Mouse (Mus musculus): ENCODE data around the gene Wfdc1. TPM values are rescaled to one million over a fixed set of nuclear protein-coding genes. Genes with fewer than 3 reads are reported as not detected.

The Wfdc1 gene
- polyA plus RNA-seq, 1 experiment from 2014 or later = 2.1 TPM

DNA sequence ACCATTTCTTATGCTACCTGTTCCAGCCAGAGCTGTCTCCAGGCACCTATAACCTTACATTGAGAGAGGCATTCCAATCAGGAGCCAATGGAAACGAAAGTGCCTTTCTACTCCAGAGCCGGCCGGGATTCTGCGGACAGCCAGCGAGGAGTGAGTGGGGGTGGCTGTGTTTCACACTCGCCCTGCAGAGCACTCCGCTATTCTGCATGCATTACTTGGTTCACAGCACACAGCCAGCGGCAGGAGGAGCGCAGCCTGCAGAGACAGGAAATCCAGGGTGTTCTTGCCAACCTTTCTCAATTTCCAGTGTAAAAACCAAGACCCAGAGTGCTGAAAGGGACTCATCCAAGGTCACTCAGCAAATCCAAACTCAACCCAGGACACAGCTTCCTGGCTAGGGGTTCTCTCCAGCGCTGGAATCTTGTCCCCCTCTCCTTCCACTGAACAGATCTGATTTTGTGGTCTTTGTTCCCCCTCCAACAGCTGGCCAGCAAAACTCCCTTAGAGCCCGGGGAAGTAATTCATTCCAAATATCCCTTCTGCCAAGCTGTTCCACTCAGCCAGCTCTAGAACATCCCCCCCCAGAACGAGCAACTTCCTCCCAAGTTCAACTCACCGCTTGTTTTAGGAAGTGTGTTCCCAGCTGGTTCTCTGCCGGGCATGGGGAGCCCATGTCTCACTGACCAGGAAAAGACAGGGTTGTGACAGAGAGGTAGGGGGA lies 31.4 kb upstream of the Wfdc1 start:
- no peak overlapping the region for H3K4me2 ChIP-seq
- no peak overlapping the region for H3K27ac ChIP-seq (ENCODE audit: low read depth, low read length)
- H3K4me1 ChIP-seq (ENCODE audit: control insufficient read depth, insufficient read depth, low read length) = peaks cover 5% of the 10 kb centered on the region; the same call in 1 of the 2 replicates
- WGBS (ENCODE audit: insufficient replicate concordance) = 32% methylated on average over 14 of the region's 14 CpGs
- no peak overlapping the region for H3K9ac ChIP-seq (ENCODE audit: low read depth, low read length)
- no peak for ATAC-seq (replicated peaks; ENCODE audit: insufficient number of reproducible peaks, low FRiP score, low TSS enrichment)
- H3K9me3 ChIP-seq (replicated peaks; ENCODE audit: control insufficient read depth, low read length) = no peaks in the 10 kb centered on the region
- no peak overlapping the region for H3K4me3 ChIP-seq (ENCODE audit: low read depth, low read length)
- H3K36me3 ChIP-seq (ENCODE audit: control insufficient read depth, insufficient read depth, low read length) = no peaks in the 10 kb centered on the region
- H3K27me3 ChIP-seq (ENCODE audit: control insufficient read depth, insufficient read depth, low read length) = peaks cover 43% of the 10 kb centered on the region

DNA sequence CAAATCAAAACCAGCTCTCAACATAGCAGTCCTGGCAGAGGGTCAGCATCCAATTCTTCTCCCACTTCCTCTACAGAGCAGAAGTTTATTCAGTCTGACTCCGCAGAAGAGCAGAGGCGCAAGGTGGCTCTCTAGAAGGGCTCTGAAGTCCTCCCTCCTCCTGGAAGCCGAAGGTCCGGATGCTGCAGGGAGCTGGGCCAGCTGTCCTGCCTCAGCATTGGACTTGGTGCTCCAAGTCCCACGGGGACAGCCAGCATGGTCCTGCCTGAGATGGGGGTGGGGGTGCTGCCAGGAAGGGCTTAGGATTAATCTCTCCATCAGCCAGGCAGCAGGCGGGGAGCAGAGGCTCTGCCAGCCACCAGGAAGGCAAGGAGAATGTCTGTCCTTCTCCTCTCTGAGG lies 30.8 kb upstream of the Wfdc1 start, which contains the start of gene Kcng4:
Gene Kcng4 (minus strand): TSS at position 303 of the 400 bp plus-strand sequence.
- H3K4me2 ChIP-seq = no peak within 1 kb of the TSS

GRCm38 (mm10) chr8:119635958-119636357 lies 30.2 kb upstream of the Wfdc1 start:
- no peaks in the 10 kb centered on the region for H3K36me3 ChIP-seq (ENCODE audit: control insufficient read depth, insufficient read depth, low read length)
- peaks cover 43% of the 10 kb centered on the region for H3K27me3 ChIP-seq (ENCODE audit: control insufficient read depth, insufficient read depth, low read length)
- ATAC-seq (replicated peaks; ENCODE audit: insufficient number of reproducible peaks, low FRiP score, low TSS enrichment) = no peak
- 38% methylated on average over 2 of the region's 2 CpGs for WGBS (ENCODE audit: insufficient replicate concordance)
- H3K9ac ChIP-seq (ENCODE audit: low read depth, low read length) = no peak overlapping the region
- H3K4me1 ChIP-seq (ENCODE audit: control insufficient read depth, insufficient read depth, low read length) = peaks cover 5% of the 10 kb centered on the region; the same call in 1 of the 2 replicates
- H3K27ac ChIP-seq (ENCODE audit: low read depth, low read length) = no peak overlapping the region
- no peaks in the 10 kb centered on the region for H3K9me3 ChIP-seq (replicated peaks; ENCODE audit: control insufficient read depth, low read length)
- H3K4me2 ChIP-seq = no peak overlapping the region
- H3K4me3 ChIP-seq (ENCODE audit: low read depth, low read length) = no peak overlapping the region

More for the DNA sequence above, 30.8 kb upstream of the Wfdc1 start, which contains the start of gene Kcng4:
- H3K4me3 ChIP-seq (ENCODE audit: low read depth, low read length) = no peak within 1 kb of the TSS
- WGBS (ENCODE audit: insufficient replicate concordance) = 36% methylated on average over 6 of the region's 6 CpGs
- H3K27me3 ChIP-seq (ENCODE audit: control insufficient read depth, insufficient read depth, low read length) = peaks cover 43% of the 10 kb centered on the region
- H3K9ac ChIP-seq (ENCODE audit: low read depth, low read length) = no peak within 1 kb of the TSS
- H3K9me3 ChIP-seq (replicated peaks; ENCODE audit: control insufficient read depth, low read length) = no peaks in the 10 kb centered on the region
- no peak for ATAC-seq (replicated peaks; ENCODE audit: insufficient number of reproducible peaks, low FRiP score, low TSS enrichment)
- H3K4me1 ChIP-seq (ENCODE audit: control insufficient read depth, insufficient read depth, low read length) = peaks cover 5% of the 10 kb centered on the region; the same call in 1 of the 2 replicates
- no peaks in the 10 kb centered on the region for H3K36me3 ChIP-seq (ENCODE audit: control insufficient read depth, insufficient read depth, low read length)
- H3K27ac ChIP-seq (ENCODE audit: low read depth, low read length) = no peak within 1 kb of the TSS

- 61% methylated on average over 7 of the region's 7 CpGs for WGBS (ENCODE audit: insufficient replicate concordance)
- Histone ChIP-seq H3K9me3 (replicated peaks; ENCODE audit: control insufficient read depth, low read length) (no peaks in the 10 kb centered on the region), H3K4me1 (ENCODE audit: control insufficient read depth, insufficient read depth, low read length) (0 out of 2 replicates have a peak, but pooled peaks cover 5% of the 10 kb centered on the region), H3K27ac (ENCODE audit: low read depth, low read length) (no peak overlapping the region), H3K9ac (ENCODE audit: low read depth, low read length) (no peak overlapping the region), H3K27me3 (ENCODE audit: control insufficient read depth, insufficient read depth, low read length) (peaks cover 43% of the 10 kb centered on the region), H3K36me3 (ENCODE audit: control insufficient read depth, insufficient read depth, low read length) (no peaks in the 10 kb centered on the region), H3K4me2 (no peak overlapping the region), H3K4me3 (ENCODE audit: low read depth, low read length) (no peak overlapping the region)
- no peak for ATAC-seq (replicated peaks; ENCODE audit: insufficient number of reproducible peaks, low FRiP score, low TSS enrichment)
Observed at GRCm38 (mm10) chr8:119636766-119637165, 29.4 kb upstream of the Wfdc1 start.

- H3K4me3 ChIP-seq (ENCODE audit: low read depth, low read length) = no peak overlapping the region
- H3K27me3 ChIP-seq (ENCODE audit: control insufficient read depth, insufficient read depth, low read length) = peaks cover 42% of the 10 kb centered on the region
- H3K9me3 ChIP-seq (replicated peaks; ENCODE audit: control insufficient read depth, low read length) = no peaks in the 10 kb centered on the region
- WGBS (ENCODE audit: insufficient replicate concordance) = 80% methylated on average over 4 of the region's 4 CpGs
- 0 out of 2 replicates have a peak, but pooled peaks cover 5% of the 10 kb centered on the region for H3K4me1 ChIP-seq (ENCODE audit: control insufficient read depth, insufficient read depth, low read length)
- no peak overlapping the region for H3K9ac ChIP-seq (ENCODE audit: low read depth, low read length)
- no peak overlapping the region for H3K27ac ChIP-seq (ENCODE audit: low read depth, low read length)
- no peaks in the 10 kb centered on the region for H3K36me3 ChIP-seq (ENCODE audit: control insufficient read depth, insufficient read depth, low read length)
- ATAC-seq (replicated peaks; ENCODE audit: insufficient number of reproducible peaks, low FRiP score, low TSS enrichment) = no peak
- no peak overlapping the region for H3K4me2 ChIP-seq
Observed at GRCm38 (mm10) chr8:119637381-119637780, 28.8 kb upstream of the Wfdc1 start.

DNA sequence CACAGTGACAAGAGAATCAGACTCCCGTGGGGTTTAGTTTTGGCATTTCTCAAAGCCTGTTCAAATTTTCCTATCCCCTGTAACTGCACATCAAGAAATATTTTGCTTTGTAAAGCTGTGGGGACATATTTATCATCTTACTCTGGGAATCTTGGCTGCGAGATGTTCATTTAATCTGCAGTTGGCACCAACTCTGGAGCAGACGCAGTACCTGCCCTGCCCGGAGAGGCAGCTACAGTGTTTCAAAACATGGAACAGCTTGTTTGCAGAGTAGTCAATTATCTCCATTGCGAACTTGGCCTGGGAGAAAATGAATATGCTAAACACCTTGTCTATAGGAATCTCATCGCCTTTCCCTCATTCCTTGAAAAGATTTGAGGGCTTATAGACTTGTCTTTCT lies 27.9 kb upstream of the Wfdc1 start:
- no peak overlapping the region for H3K4me3 ChIP-seq (ENCODE audit: low read depth, low read length)
- peaks cover 35% of the 10 kb centered on the region for H3K27me3 ChIP-seq (ENCODE audit: control insufficient read depth, insufficient read depth, low read length)
- H3K36me3 ChIP-seq (ENCODE audit: control insufficient read depth, insufficient read depth, low read length) = no peaks in the 10 kb centered on the region
- no peak overlapping the region for H3K4me2 ChIP-seq
- 79% methylated on average over 6 of the region's 6 CpGs for WGBS (ENCODE audit: insufficient replicate concordance)
- no peaks in the 10 kb centered on the region for H3K9me3 ChIP-seq (replicated peaks; ENCODE audit: control insufficient read depth, low read length)
- H3K27ac ChIP-seq (ENCODE audit: low read depth, low read length) = no peak overlapping the region
- no peak overlapping the region for H3K9ac ChIP-seq (ENCODE audit: low read depth, low read length)
- no peak for ATAC-seq (replicated peaks; ENCODE audit: insufficient number of reproducible peaks, low FRiP score, low TSS enrichment)
- H3K4me1 ChIP-seq (ENCODE audit: control insufficient read depth, insufficient read depth, low read length) = 0 out of 2 replicates have a peak, but pooled peaks cover 5% of the 10 kb centered on the region

DNA sequence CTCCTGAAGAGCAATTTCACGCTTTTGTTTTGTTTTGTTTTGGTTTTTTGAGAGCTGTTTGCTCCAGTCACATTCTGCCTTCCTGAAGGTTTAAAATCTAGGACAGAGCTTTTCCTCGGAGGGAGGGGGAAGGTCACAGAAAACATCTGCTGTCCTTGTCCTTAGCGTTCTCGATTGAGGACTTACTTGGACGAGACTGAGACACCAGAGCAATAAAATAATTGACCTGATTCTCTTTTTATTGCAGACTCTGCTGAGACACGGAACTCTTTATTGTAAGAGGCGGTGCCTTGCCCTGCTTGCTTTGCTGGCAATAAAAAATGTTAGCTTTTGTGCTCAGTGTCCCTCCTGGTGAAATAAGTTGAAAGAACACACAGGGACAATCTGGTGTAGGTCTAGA lies 26.4 kb upstream of the Wfdc1 start:
- Histone ChIP-seq H3K27ac (ENCODE audit: low read depth, low read length) (no peak overlapping the region), H3K4me3 (ENCODE audit: low read depth, low read length) (no peak overlapping the region), H3K4me2 (no peak overlapping the region), H3K36me3 (ENCODE audit: control insufficient read depth, insufficient read depth, low read length) (no peaks in the 10 kb centered on the region), H3K9ac (ENCODE audit: low read depth, low read length) (no peak overlapping the region), H3K9me3 (replicated peaks; ENCODE audit: control insufficient read depth, low read length) (no peaks in the 10 kb centered on the region), H3K27me3 (ENCODE audit: control insufficient read depth, insufficient read depth, low read length) (peaks cover 22% of the 10 kb centered on the region), H3K4me1 (ENCODE audit: control insufficient read depth, insufficient read depth, low read length) (0 out of 2 replicates have a peak, but pooled peaks cover 5% of the 10 kb centered on the region)
- 70% methylated on average over 7 of the region's 7 CpGs for WGBS (ENCODE audit: insufficient replicate concordance)
- no peak for ATAC-seq (replicated peaks; ENCODE audit: insufficient number of reproducible peaks, low FRiP score, low TSS enrichment)

- H3K36me3 ChIP-seq (ENCODE audit: control insufficient read depth, insufficient read depth, low read length) = no peaks in the 10 kb centered on the region
- peaks cover 10% of the 10 kb centered on the region; the same call in 1 of the 2 replicates for H3K27me3 ChIP-seq (ENCODE audit: control insufficient read depth, insufficient read depth, low read length)
- 65% methylated on average over 5 of the region's 5 CpGs for WGBS (ENCODE audit: insufficient replicate concordance)
- no peak overlapping the region for H3K4me2 ChIP-seq
- H3K4me1 ChIP-seq (ENCODE audit: control insufficient read depth, insufficient read depth, low read length) = 0 out of 2 replicates have a peak, but pooled peaks cover 3% of the 10 kb centered on the region
- no peak overlapping the region for H3K27ac ChIP-seq (ENCODE audit: low read depth, low read length)
- no peak overlapping the region for H3K9ac ChIP-seq (ENCODE audit: low read depth, low read length)
- H3K4me3 ChIP-seq (ENCODE audit: low read depth, low read length) = no peak overlapping the region
- no peak for ATAC-seq (replicated peaks; ENCODE audit: insufficient number of reproducible peaks, low FRiP score, low TSS enrichment)
- no peaks in the 10 kb centered on the region for H3K9me3 ChIP-seq (replicated peaks; ENCODE audit: control insufficient read depth, low read length)
Observed at GRCm38 (mm10) chr8:119641058-119641457, 25.1 kb upstream of the Wfdc1 start.

- 91% methylated on average over 1 of the region's 1 CpGs for WGBS (ENCODE audit: insufficient replicate concordance)
- Histone ChIP-seq H3K9ac (ENCODE audit: low read depth, low read length) (no peak overlapping the region), H3K27ac (ENCODE audit: low read depth, low read length) (no peak overlapping the region)
Observed at GRCm38 (mm10) chr8:119642960-119643359, 23.2 kb upstream of the Wfdc1 start.

More at GRCm38 (mm10) chr8:119642960-119643359, 23.2 kb upstream of the Wfdc1 start:
- H3K4me1 ChIP-seq (ENCODE audit: control insufficient read depth, insufficient read depth, low read length) = no peaks in the 10 kb centered on the region
- H3K27me3 ChIP-seq (ENCODE audit: control insufficient read depth, insufficient read depth, low read length) = no peaks in the 10 kb centered on the region
- no peak overlapping the region for H3K4me3 ChIP-seq (ENCODE audit: low read depth, low read length)
- H3K9me3 ChIP-seq (replicated peaks; ENCODE audit: control insufficient read depth, low read length) = no peaks in the 10 kb centered on the region
- no peak overlapping the region for H3K4me2 ChIP-seq
- no peaks in the 10 kb centered on the region for H3K36me3 ChIP-seq (ENCODE audit: control insufficient read depth, insufficient read depth, low read length)
- ATAC-seq (replicated peaks; ENCODE audit: insufficient number of reproducible peaks, low FRiP score, low TSS enrichment) = no peak
